Mouse (Mus musculus) heart, embryonic 11.5 days (tissue): ENCODE measurements around the gene Mpp4. TPM values are rescaled to one million over a fixed set of nuclear protein-coding genes. Genes with fewer than 3 reads are reported as not detected.

Experiments
- ATAC-seq: fragments of 200-750 bp; cut with Nextera tagmentation; replicated peaks from 2 replicates; pipeline ENCODE4 v1.8.0; 2017; ENCODE audit warnings: moderate library complexity; ENCODE audit not compliant: insufficient number of reproducible peaks, low FRiP score, low TSS enrichment
- H3K27ac ChIP-seq: fragments of 300-500 bp; sonication (generic); 2 replicates; pipeline ENCODE4 v1.5.1; 2014; ENCODE audit warnings: mild to moderate bottlenecking, low read depth, low read length
- H3K27me3 ChIP-seq: fragments of 300-500 bp; sonication (generic); 2 replicates; pipeline ENCODE4 v1.6.1; 2014; ENCODE audit warnings: mild to moderate bottlenecking, low read length, mixed read lengths; ENCODE audit not compliant: control insufficient read depth, insufficient read depth
- H3K36me3 ChIP-seq: fragments of 300-500 bp; sonication (generic); 2 replicates; pipeline ENCODE4 v1.6.1; 2014; ENCODE audit warnings: mild to moderate bottlenecking, low read length, moderate library complexity, mixed read lengths; ENCODE audit not compliant: control insufficient read depth, insufficient read depth
- H3K4me1 ChIP-seq: fragments of 300-500 bp; sonication (generic); 2 replicates; pipeline ENCODE4 v1.6.1; 2014; ENCODE audit warnings: low read length; ENCODE audit not compliant: control insufficient read depth, insufficient read depth
- H3K4me2 ChIP-seq: fragments of 300-500 bp; sonication (generic); 2 replicates; pipeline ENCODE4 v1.6.1; 2014; ENCODE audit warnings: mild to moderate bottlenecking, moderate library complexity
- H3K4me3 ChIP-seq: fragments of 300-500 bp; sonication (generic); 2 replicates; pipeline ENCODE4 v1.5.1; 2014; ENCODE audit warnings: low read depth, low read length
- H3K9ac ChIP-seq: fragments of 300-500 bp; sonication (generic); 2 replicates; pipeline ENCODE4 v1.6.1; 2014; ENCODE audit warnings: mild to moderate bottlenecking, low read depth, low read length, moderate library complexity
- H3K9me3 ChIP-seq: fragments of 300-500 bp; sonication (generic); replicated peaks from 2 replicates; pipeline ENCODE4 v1.6.1; 2016; ENCODE audit warnings: low read length; ENCODE audit not compliant: control insufficient read depth
- WGBS: fragments of 180-500 bp; shearing (Covaris S2); extraction: QIAGEN DNeasy Blood & Tissue Kit; methylation state at CpG from one replicate; pipeline ENCODE4 v1.1.7; 2014; ENCODE audit not compliant: insufficient replicate concordance; 5-methylcytosine and 5-hydroxymethylcytosine counted together
- polyA plus RNA-seq: library from polyadenylated mRNA; unstranded; fragments of >200 nt; fragmentation: Nextera tagmentation; extraction: Ambion mirVana; gene quantifications from 2 replicates; pipeline ENCODE4 v1.2.1, GENCODE M21; 2014

The Mpp4 gene
- polyA plus RNA-seq, 1 experiment from 2014 or later: 0.53 TPM

GRCm38 (mm10) chr1:59194979-59195378 lies 31.8 kb upstream of the Mpp4 start:
- ATAC-seq: no peak
- Histone ChIP-seq H3K4me2 (no peak overlapping the region), H3K9me3 (no peaks in the 10 kb centered on the region), H3K9ac (no peak overlapping the region), H3K27me3 (no peaks in the 10 kb centered on the region), H3K36me3 (peaks cover 3% of the 10 kb centered on the region; the same call in 1 of the 2 replicates), H3K4me3 (no peak overlapping the region), H3K27ac (no peak overlapping the region), H3K4me1 (no peaks in the 10 kb centered on the region)
- WGBS: 50% methylated on average over 6 of the region's 6 CpGs

- peaks cover 5% of the 10 kb centered on the region for H3K36me3 ChIP-seq
These were observed 24.6 kb upstream of the Mpp4 start for GRCm38 (mm10) chr1:59187786-59188185.

GRCm38 (mm10) chr1:59186317-59186716 lies 23.1 kb upstream of the Mpp4 start:
- no peak overlapping the region for H3K27ac ChIP-seq
- 82% methylated on average over 10 of the region's 10 CpGs for WGBS
- H3K36me3 ChIP-seq: peaks cover 5% of the 10 kb centered on the region
- no peak overlapping the region for H3K4me3 ChIP-seq
- ATAC-seq: no peak
- no peaks in the 10 kb centered on the region for H3K27me3 ChIP-seq
- H3K9ac ChIP-seq: no peak overlapping the region
- no peaks in the 10 kb centered on the region for H3K4me1 ChIP-seq
- no peak overlapping the region for H3K4me2 ChIP-seq
- no peaks in the 10 kb centered on the region for H3K9me3 ChIP-seq

More at GRCm38 (mm10) chr1:59187786-59188185, 24.6 kb upstream of the Mpp4 start:
- ATAC-seq: no peak
- no peak overlapping the region for H3K27ac ChIP-seq
- 85% methylated on average over 5 of the region's 5 CpGs for WGBS
- no peaks in the 10 kb centered on the region for H3K27me3 ChIP-seq
- no peaks in the 10 kb centered on the region for H3K9me3 ChIP-seq
- H3K4me3 ChIP-seq: no peak overlapping the region
- H3K4me1 ChIP-seq: no peaks in the 10 kb centered on the region
- no peak overlapping the region for H3K9ac ChIP-seq
- no peak overlapping the region for H3K4me2 ChIP-seq

GRCm38 (mm10) chr1:59185410-59185809 lies 22.2 kb upstream of the Mpp4 start:
- Histone ChIP-seq H3K27me3 (no peaks in the 10 kb centered on the region), H3K9ac (no peak overlapping the region), H3K4me1 (no peaks in the 10 kb centered on the region), H3K27ac (no peak overlapping the region), H3K36me3 (peaks cover 5% of the 10 kb centered on the region), H3K4me2 (no peak overlapping the region), H3K4me3 (no peak overlapping the region), H3K9me3 (no peaks in the 10 kb centered on the region)
- WGBS: 83% methylated on average over 9 of the region's 9 CpGs
- ATAC-seq: no peak

- no peaks in the 10 kb centered on the region for H3K9me3 ChIP-seq
- H3K36me3 ChIP-seq: peaks cover 5% of the 10 kb centered on the region
- H3K27ac ChIP-seq: no peak overlapping the region
- no peaks in the 10 kb centered on the region for H3K27me3 ChIP-seq
- no peak overlapping the region for H3K4me2 ChIP-seq
- H3K4me1 ChIP-seq: no peaks in the 10 kb centered on the region
- H3K9ac ChIP-seq: no peak overlapping the region
- 66% methylated on average over 4 of the region's 4 CpGs for WGBS
- no peak for ATAC-seq
- no peak overlapping the region for H3K4me3 ChIP-seq
These were observed 19.9 kb upstream of the Mpp4 start for GRCm38 (mm10) chr1:59183045-59183444.

- whole genome bisulfite sequencing: 93% methylated on average over 2 of the region's 2 CpGs
- no peak for ATAC-seq
These were observed 19.2 kb upstream of the Mpp4 start for GRCm38 (mm10) chr1:59182373-59182772.

GRCm38 (mm10) chr1:59180003-59180402 lies 16.8 kb upstream of the Mpp4 start:
- 79% methylated on average over 3 of the region's 3 CpGs for WGBS

More at GRCm38 (mm10) chr1:59182373-59182772, 19.2 kb upstream of the Mpp4 start:
- Histone ChIP-seq H3K36me3 (peaks cover 10% of the 10 kb centered on the region), H3K9ac (no peak overlapping the region), H3K4me1 (no peaks in the 10 kb centered on the region), H3K27me3 (no peaks in the 10 kb centered on the region), H3K4me3 (no peak overlapping the region), H3K9me3 (no peaks in the 10 kb centered on the region), H3K27ac (no peak overlapping the region), H3K4me2 (no peak overlapping the region)

GRCm38 (mm10) chr1:59178401-59178800 lies 15.2 kb upstream of the Mpp4 start:
- Histone ChIP-seq H3K36me3 (peaks cover 10% of the 10 kb centered on the region), H3K27ac (no peak overlapping the region), H3K4me1 (no peaks in the 10 kb centered on the region), H3K4me2 (no peak overlapping the region), H3K27me3 (no peaks in the 10 kb centered on the region), H3K4me3 (no peak overlapping the region), H3K9ac (no peak overlapping the region), H3K9me3 (no peaks in the 10 kb centered on the region)
- 88% methylated on average over 10 of the region's 10 CpGs for WGBS
- no peak for ATAC-seq

More at GRCm38 (mm10) chr1:59180003-59180402, 16.8 kb upstream of the Mpp4 start:
- peaks cover 7% of the 10 kb centered on the region for H3K36me3 ChIP-seq
- no peak for ATAC-seq
- no peak overlapping the region for H3K9ac ChIP-seq
- no peaks in the 10 kb centered on the region for H3K27me3 ChIP-seq
- no peaks in the 10 kb centered on the region for H3K4me1 ChIP-seq
- no peak overlapping the region for H3K4me2 ChIP-seq
- no peaks in the 10 kb centered on the region for H3K9me3 ChIP-seq
- no peak overlapping the region for H3K27ac ChIP-seq
- no peak overlapping the region for H3K4me3 ChIP-seq
